Mouse (Mus musculus): ENCODE results near the gene Scn5a. TPM values are rescaled to one million over a fixed set of nuclear protein-coding genes. Genes with fewer than 3 reads are reported as not detected.

The Scn5a gene
- total RNA-seq (2021): 100 to 1,000 TPM; 124 to 128 TPM

DNA sequence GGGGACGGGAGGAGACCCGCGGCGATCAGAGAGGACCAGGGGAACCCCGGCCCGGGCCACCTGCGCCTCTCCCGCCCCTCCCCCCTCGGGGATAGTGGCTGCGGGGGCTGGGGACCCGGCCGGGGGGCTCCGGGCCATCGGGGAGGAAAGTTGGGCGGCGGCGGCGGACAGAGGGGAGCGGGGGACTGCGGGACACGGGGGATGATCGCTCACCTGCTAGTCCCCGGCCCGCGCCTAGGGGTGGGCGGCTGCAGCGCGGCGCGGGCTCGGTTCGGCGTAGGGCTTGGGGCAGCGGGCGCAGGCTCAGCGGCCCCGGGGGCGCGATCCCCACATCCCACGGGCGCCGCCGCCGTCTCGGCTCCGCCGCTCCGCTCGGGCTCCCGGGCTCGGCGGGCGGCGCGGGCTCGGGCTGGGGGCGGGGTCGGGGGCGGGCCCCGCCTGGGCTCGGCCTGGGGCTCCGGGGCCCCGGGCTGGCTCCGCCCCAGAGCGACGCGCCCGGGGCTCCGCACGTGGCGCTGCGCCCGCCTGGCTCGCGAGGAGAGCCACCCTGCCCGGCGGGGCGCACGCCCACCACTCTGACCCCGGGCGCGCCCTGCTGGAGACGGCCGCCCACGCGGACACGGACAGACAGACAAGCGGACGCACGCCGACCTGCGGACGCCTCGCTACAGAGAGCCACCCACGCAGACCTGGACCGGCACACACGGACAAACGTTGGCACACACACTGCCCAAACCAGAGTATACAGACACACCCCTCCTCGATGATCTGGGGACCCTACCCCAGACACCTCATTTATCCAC lies at the start of gene Scn5a:
Gene Scn5a, minus strand, starts transcription at position 381 of the 803 bp plus-strand sequence.
- intact Hi-C loops (cut with DNase I): no loop called here
- DNase-seq: no peak

DNA sequence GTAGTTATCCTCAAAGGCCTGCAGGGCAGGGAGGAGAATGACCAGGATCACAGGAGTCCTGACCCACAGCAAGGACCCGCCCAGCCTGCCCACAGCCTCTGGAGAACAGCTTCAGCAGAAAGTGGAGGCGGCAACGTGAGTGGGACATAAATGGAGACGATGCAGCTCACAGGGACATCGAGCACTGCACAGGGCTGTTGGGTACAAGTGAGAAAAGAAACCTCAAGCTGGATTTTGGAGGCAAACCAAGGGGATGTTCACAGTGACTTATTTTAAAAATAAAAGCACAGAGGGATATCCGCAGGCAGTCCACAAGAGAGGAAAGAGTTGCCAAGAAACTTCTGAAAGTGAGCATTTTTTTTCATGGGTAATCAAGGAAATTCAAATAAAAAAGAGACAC lies 48.4 kb upstream of the Scn5a start:
- intact Hi-C loops (cut with DNase I): no loop called here
- no peak for DNase-seq

DNA sequence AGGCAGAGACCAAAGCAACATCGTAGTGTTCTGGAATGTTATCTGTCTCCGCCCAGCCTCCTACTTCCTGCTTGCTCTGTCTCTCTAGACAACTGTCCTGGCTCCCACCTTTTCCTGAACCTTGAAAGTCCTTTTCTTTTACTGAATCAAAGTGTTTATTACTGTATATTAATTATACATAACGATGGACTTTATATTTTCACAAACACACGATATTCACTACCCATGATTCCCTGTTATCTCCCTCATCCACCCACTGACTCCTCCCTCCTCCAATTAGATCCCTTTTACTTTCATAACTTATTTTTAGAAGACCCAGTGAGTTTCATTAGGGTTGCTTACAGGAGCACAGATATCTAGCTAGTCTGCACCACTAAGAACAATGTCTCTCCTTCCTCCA lies 45.3 kb upstream of the Scn5a start:
- no peak for DNase-seq
- intact Hi-C loops (cut with DNase I): no loop called here

DNA sequence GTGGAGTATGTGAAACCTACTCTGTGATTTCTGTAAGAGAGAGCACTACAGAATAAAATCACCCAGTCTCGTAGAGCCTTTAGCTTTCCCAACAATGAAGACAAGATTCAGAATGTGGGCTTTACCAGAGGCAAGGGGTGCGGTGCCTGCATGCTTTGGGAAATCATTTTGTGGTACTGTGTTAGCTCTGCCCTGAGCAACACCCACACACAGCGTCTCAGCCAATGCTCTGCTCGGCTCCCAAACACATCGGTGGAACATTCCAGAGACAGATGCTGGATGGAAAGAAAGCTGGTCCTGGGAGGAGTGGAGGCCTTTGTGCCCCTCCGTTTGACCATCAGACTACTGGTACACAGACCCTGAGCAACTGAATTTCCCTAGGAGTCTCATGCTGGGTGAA lies 36.0 kb upstream of the Scn5a start:
- intact Hi-C loops (cut with DNase I): no loop called here
- DNase-seq: no peak

DNA sequence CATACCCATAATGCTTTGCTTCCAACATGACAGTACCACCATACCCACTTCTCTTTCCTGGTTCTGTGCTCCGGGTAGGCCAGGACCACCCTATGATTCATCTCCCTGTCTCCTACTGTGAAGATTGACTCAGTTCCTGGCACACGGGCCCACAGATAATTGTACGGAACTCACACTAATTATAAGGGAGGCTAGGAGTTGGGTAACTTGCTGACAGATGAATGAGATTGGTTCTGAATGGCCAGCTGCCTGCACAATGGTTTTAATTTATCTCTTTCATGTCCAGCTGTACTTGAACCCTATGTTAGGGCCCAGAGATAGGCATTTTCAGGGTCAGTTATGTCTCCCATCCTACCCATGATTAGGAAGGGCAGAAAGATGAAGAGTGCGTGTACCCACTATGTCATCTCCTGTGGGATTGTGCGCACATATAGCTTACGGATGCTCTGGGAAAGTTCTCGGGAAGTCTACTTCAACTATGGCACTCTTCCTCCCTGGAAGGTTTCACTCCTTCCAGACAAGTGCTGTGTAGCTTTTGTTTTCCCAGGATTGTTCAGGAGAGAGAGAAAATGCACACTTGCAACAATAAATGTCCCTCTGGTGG lies 31.8 kb upstream of the Scn5a start:
- intact Hi-C loops (cut with DNase I): no loop called here
- no peak for DNase-seq

DNA sequence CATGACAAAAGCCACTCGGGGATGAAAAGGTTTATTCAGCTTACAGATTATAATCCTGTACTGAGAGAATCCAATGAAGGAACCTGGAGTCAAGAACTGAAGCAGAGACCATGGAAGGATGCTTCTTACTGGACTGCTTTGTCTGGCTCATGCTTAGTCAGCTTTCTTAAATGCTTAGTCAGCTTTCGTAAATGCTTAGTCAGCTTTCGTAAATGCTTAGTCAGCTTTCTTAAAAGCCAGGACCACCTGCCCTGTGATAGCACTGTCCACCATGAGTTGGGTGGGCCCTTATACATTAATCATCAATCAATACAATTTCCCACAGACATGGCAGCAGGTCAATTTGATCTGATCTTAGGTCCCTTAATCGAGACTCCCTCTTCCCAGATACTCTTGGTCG lies 28.1 kb upstream of the Scn5a start:
- DNase-seq: no peak
- intact Hi-C loops (cut with DNase I): no loop called here

DNA sequence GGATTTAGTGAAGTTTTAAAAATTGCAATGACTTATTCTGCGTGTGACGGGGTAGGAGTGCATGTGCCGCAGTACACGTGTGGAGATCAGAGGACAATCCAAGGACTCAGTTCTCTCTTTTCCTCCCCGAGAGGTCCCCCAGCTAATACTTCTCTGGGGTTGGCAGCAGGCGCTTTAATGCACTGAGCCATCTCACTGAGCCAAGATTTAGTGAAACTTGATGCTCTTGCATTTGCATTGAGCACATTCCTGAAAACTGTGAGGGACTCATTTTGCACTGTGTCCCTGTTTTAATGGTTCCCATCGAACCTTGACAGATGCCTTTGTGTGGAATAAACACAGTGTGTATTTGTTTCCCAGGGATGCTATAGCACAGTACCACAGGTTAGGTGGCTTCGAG lies 25.8 kb upstream of the Scn5a start:
- intact Hi-C loops (cut with DNase I): no loop called here
- DNase-seq: no peak

DNA sequence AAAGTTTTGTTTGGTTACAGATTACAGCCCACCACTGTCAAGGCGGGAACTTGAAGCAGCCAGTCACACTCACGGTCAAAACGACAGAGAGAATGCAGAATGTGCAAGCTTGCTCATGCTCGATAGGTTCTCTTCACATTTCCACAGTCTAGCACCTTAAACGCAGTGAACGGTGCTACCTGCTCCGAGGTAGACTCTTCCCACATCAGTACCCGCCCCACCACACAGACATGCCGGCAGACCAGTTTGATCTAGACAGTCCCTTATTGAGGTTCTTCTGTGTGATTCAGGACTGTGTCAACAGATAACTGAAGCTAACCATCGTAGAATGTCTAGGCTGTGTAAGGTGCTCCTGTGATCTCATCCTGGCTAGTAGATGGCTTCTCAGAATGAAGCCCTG lies 19.7 kb upstream of the Scn5a start:
- intact Hi-C loops (cut with DNase I): no loop called here

DNA sequence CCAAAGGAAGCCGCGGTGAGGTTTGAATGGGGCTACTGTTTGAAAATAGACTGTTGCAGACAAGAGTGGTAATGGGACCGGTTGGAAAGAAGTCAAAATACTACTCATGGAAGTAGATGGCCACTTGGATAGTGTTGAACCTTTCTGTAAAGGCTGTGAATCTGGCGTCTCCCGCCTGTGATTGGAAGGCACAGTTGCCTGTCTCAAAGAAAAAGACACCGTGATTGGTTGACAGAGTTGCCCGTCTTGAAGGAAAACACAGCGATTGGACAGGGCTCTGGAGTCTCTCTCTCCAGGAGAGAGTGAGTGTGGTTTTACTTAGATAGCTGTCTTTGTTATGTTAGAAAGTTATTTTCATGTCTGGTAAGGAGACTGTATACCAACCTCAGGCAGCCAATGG lies 18.5 kb upstream of the Scn5a start:
- intact Hi-C loops (cut with DNase I): no loop called here
- DNase-seq: no peak

More for the DNA sequence above, 19.7 kb upstream of the Scn5a start:
- DNase-seq: no peak

DNA sequence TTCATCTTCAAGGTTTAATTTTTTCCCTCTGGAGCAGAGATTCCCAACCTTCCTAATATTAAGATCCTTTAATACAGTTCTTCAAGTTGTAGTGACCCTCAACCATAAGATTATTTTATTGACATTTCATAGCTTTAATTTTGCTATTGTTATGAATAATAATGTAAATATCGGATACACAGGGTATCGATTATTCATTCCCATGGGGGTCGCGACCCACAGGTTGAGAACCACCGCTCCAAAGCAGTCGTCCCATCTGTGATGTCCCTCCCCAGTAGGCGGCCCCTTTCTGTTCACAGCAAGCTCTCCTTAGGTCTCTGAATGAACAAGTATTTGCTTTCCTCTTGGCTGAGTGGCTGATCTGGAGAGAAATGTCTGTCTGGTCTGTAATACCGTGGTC lies 10.8 kb upstream of the Scn5a start:
- intact Hi-C loops (cut with DNase I): no loop called here
- DNase-seq: no peak

DNA sequence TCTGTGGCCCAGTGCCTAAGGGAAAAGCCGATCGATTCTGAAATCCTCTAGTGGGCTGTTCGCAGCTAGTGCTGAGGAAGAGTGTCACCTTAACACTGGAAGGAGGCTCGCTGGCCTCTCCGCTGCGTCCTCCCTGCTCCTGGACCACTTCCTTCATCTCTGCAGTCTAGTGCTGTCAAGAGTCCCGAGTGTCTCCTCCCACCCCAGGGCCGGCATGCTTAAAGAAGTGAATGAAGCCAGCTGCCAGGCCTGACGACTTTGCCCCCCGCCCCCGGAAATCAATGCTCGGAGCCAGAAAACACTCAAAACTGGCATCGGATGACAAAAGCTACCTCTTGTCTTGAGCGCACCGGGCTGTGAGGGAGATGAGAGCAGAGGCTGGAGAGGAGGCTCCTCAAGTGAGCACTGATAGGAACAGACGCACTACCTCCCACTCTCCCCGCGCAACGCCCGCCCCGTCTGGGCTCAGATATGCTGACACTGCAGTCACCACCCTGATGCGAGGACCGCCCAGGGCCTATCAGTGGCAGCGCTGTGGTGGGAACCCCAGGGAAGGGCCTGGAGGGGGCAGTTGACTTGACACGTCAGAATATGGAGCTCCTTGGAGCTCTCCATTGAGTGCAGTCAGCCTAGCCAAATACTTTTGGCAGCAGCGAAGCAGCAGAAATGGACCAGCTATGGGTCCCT lies 10.1 kb upstream of the Scn5a start:
- no peak for DNase-seq
- intact Hi-C loops (cut with DNase I): no loop called here

DNA sequence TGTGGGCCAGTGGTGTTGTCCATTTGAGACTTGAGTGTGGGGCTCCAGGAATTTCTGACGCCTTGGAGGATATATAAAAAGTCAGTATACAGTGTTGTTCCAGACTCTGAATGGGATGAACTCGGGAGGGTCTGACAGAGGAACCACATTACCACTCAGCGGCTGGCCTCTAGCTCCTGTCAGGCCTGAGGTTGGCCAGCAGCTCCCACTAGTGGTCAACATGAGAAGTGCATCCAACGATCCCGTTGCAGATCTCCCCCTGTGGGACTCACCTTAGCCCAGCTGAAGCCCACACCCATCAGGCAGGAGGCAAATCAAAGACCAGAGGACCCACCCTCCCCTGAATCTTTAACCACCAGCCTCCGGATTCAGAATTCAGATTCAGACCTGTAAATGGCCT lies 1.9 kb upstream of the Scn5a start:
- intact Hi-C loops (cut with DNase I): loop anchor here (1.0 to 5.0 kb wide), 4 partner anchors 22 to 172 kb away; no protein-coding TSS in a partner anchor
- DNase-seq: peak; percentile 82 to 90

DNA sequence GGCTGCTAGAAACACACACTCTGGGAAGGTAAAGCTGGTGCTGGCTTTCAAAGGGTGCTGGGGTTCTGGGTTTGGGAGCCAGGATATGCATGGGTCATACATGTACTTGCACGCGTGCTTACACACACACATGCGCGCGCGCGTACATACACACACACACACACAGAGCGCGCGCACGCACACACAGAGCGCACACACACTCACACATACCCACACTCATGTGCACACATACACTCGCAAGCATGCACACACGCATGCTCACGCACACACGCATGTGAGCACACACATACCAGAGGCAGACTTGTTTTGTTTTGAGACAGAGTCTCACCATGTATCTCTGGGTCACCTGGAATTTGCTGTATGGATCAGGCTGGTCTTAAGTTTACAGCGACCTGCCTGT lies 1.4 kb upstream of the Scn5a start:
- DNase-seq: no peak
- intact Hi-C loops (cut with DNase I): loop anchor here (1.0 to 5.0 kb wide), 4 partner anchors 22 to 172 kb away; no protein-coding TSS in a partner anchor

DNA sequence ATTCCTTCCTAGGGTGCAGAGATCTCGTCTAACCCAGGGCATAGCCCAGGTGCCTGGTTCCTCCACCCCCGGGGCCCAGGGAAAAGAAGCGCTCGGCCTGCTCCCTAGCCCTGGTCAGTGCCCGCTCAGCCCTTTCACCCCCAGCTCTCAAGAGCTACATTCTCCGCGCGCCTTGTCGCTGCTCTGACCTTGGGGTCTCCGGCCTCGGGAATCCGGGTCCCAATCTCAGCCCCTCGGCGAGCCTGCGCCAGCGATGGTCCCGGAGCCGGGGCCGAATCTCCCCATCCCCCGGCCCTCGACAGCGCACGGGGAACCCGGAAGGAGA lies 543 bp downstream of the Scn5a start:
- intact Hi-C loops (cut with DNase I): no loop called here
- no peak for DNase-seq

DNA sequence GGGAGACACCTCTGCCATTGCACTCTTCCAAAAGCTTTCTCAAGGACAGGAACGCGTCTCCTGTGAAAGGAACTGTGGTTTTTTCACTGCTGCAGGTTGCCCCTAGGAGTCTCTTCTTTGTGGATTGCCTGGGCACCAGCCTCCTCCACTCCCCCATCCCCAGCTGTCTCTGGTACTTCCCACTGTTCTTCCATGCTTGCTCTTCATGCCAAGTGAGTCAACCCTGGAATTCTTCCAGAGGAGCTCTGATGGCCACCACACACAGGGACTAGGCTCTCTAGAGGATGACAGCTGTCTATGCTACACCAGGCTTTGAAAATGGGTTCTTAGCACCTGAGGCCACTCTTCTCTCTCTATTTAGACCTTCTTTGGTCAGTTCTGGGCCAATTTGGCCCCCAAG lies 1.8 kb downstream of the Scn5a start:
- DNase-seq: no peak
- intact Hi-C loops (cut with DNase I): no loop called here

DNA sequence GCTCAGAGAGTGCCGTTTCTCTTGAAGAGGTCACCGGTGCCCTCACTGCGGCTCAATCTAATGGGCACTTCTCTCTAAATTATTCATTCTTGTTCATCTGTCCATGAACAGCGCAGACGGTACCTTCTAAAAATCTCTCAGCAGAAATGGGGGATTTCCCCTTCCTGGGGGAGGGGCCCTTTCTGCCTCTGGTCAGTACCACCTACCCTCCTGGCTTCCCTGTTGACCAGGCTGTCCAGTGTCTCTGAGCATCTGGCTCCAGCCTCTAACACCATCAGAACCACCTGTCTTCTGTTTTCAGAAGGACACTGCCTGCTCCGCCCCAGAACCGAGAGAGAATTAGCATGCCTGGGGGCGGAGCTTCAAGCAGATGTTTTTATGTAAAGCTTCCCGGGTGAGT lies 3.1 kb downstream of the Scn5a start:
- intact Hi-C loops (cut with DNase I): no loop called here
- DNase-seq: no peak

DNA sequence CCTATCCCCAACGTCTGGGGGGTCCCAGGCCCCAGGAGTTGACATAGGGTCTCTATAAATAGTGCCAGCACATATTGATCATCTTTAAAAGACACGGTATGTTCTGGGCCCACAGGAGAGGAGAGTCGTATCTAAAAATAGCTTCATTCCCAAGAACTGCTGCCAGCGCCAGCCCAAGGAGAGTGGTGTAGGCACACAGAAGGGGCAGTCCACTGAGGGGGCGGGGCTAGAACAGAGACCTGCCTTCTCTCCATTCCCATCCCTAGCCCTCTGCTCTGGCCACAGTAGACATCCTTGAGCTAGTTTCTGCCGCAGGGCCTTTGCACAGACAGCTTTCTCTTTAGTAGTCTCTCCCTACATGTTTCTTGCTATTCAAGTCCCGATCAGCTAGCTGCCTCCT lies 4.5 kb downstream of the Scn5a start:
- intact Hi-C loops (cut with DNase I): no loop called here
- DNase-seq: peak; percentile 80 to 82

DNA sequence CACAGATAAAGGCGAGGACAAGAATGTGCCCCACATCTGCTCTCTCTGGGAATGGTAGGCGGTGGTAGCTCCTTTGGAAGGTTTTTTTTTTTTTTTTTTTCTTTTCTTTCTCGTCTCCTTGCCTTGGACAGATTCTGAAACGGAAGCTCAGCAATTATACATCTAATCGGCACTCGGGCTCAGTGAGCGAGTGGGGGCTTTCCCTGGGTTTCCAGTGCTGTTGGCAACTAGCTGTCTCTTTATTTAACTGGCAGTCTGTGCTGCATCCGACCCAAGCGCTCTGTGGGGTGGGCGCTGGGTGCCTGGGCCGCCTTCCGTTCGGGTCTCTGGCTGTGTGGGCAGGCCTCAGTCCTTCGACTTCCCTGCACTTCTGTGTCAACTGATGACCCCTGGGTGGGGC lies 5.8 kb downstream of the Scn5a start:
- intact Hi-C loops (cut with DNase I): no loop called here
- no peak for DNase-seq

DNA sequence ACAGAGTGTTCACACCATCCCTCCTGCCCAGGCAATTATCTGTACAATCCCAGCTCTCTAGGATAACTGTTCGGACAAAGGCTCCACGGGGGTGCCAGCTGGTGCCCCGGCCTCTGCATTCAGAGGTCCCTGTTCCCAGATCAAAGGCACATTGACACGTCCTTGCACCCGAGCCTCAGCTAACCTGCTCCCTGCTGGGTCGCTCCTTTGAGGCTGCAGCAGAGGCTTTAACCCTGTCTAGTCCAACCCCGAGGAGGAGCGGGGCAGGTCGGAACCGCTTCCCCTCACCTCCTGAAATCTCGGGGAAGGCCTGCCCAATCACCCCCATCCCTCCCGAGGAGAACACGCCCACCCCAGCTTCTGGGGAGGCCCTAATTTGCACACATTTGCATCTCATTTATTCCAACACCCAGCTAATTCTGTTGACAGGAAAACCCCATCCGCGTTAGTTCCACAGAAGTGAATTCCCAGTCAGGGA lies 7.4 kb downstream of the Scn5a start:
- DNase-seq: no peak
- intact Hi-C loops (cut with DNase I): no loop called here

DNA sequence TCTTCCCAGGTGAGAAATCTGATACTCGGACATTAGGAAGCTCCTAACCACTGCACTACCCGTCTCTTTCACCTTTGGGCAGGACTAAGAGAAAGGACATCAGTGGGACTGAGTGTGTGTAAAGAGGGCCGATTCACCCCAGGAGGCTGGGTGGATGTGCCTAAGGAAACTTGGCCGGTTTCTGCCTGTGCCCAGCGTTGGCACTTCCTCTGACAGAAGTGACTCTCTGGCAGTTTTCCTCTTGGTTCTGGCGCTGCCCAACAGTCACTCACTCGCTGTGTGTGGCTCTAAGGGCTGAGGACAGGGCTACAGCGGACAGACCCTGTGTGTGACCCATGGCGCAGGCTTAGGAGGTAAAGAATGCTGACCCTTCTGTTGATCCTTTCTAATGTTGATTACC lies 8.2 kb downstream of the Scn5a start:
- DNase-seq: peak; percentile 55 to 63
- intact Hi-C loops (cut with DNase I): no loop called here

DNA sequence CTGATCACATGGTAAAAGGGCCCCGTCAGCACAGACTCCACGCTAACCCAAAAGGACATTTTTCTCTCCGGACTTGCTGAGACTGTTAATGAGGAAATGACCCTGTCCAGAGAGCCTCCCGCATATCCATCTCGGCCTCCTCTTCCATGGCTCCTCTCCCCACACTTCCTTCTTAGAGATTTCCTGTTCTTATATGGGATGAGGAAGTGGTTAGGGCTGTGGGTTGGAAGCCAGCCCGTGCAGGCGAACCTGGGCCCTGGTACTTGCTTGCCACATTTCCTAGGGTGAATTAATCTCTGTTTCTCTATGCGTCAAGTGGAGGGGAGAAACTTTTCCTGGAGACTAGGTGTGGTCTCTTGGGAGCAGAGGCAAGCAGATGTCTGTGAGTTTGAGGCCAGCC lies 10.1 kb downstream of the Scn5a start:
- intact Hi-C loops (cut with DNase I): no loop called here
- no peak for DNase-seq

DNA sequence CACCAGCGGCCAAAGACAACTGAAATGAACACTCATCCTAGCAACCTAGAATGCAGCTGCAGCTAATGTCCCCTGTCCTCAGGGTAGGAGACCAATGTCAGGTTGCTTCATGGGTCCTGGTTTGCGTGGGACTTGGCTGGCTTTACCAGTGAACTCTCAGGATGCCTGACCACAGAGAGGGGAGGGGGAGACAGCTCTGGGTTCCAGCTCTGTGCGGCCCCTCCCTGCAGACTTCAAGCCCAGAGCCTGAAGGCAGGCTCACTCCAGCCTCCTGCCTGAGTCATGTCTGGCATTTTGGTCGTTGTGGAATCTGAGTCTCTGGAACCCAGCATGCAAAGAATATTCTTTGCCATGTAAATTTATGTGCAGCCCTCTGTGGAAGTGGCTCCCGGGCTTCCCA lies 11.0 kb downstream of the Scn5a start:
- intact Hi-C loops (cut with DNase I): no loop called here

More for the DNA sequence above, 11.0 kb downstream of the Scn5a start:
- DNase-seq: no peak
